Mouse (Mus musculus) kidney, embryonic 16.5 days (tissue): ENCODE data around the gene Tdrd7. TPM values are rescaled to one million over a fixed set of nuclear protein-coding genes. Genes with fewer than 3 reads are reported as not detected.

Source experiments
- ATAC-seq: fragments of 200-750 bp; cut with Nextera tagmentation; 2 replicates; pipeline ENCODE4 v1.8.0; 2017; ENCODE audit warnings: moderate TSS enrichment; ENCODE audit not compliant: low FRiP score, low TSS enrichment
- H3K27ac ChIP-seq: fragments of 300-500 bp; sonication (generic); 2 replicates; pipeline ENCODE4 v1.5.1; 2014; ENCODE audit warnings: low read length
- H3K27me3 ChIP-seq: fragments of 300-500 bp; sonication (generic); 2 replicates; pipeline ENCODE4 v1.6.1; 2014; ENCODE audit warnings: low read length, control low read depth, mixed read lengths; ENCODE audit not compliant: insufficient read depth
- H3K36me3 ChIP-seq: fragments of 300-500 bp; sonication (generic); 2 replicates; pipeline ENCODE4 v1.6.1; 2014; ENCODE audit warnings: low read length, control low read depth, mixed read lengths; ENCODE audit not compliant: insufficient read depth
- H3K4me1 ChIP-seq: fragments of 300-500 bp; sonication (generic); 2 replicates; pipeline ENCODE4 v1.6.1; 2014; ENCODE audit warnings: low read length, control low read depth, mixed read lengths; ENCODE audit not compliant: insufficient read depth
- H3K4me2 ChIP-seq: fragments of 300-500 bp; sonication (generic); replicated peaks from 2 replicates; pipeline ENCODE4 v1.6.1; 2014; ENCODE audit warnings: low read depth, low read length
- H3K4me3 ChIP-seq: fragments of 300-500 bp; sonication (generic); 2 replicates; pipeline ENCODE4 v1.5.1; 2014; ENCODE audit warnings: mild to moderate bottlenecking, low read length
- H3K9ac ChIP-seq: fragments of 300-500 bp; sonication (generic); replicated peaks from 2 replicates; pipeline ENCODE4 v1.6.1; 2014; ENCODE audit warnings: low read length
- H3K9me3 ChIP-seq: fragments of 300-500 bp; sonication (generic); 2 replicates; pipeline ENCODE4 v1.6.1; 2016; ENCODE audit warnings: low read length, control low read depth
- WGBS: fragments of 180-500 bp; shearing (Covaris S2); extraction: QIAGEN DNeasy Blood & Tissue Kit; methylation state at CpG from one replicate; pipeline ENCODE4 v1.1.7; 2014; 5-methylcytosine and 5-hydroxymethylcytosine counted together
- polyA plus RNA-seq: library from polyadenylated mRNA; unstranded; fragments of >200 nt; fragmentation: Nextera tagmentation; extraction: Ambion mirVana; gene quantifications from 2 replicates; pipeline ENCODE4 v1.2.1, GENCODE M21; 2015

Gene Tdrd7
- 20.1 and 20.5 TPM in 2 replicates for polyA plus RNA-seq

GRCm38 (mm10) chr4:45964771-45965439, at the start of gene Tdrd7:
TSS of gene Tdrd7 (plus strand) at chr4:45965334.
- peak within 1 kb of the TSS; percentile 83 for H3K27ac ChIP-seq
- peak within 1 kb of the TSS; percentile 8; the same call in 1 of the 2 replicates for H3K4me3 ChIP-seq
- 56% methylated on average over 10 of the region's 10 CpGs for WGBS
- peak within 1 kb of the TSS; percentile 14; the same call in 1 of the 2 replicates for H3K9ac ChIP-seq
- H3K27me3 ChIP-seq, result no peaks in the 10 kb centered on the region
- peak; percentile 58 for ATAC-seq
- H3K4me2 ChIP-seq, result peak within 1 kb of the TSS; percentile 39
- H3K4me1 ChIP-seq, result peaks cover 39% of the 10 kb centered on the region
- no peaks in the 10 kb centered on the region for H3K36me3 ChIP-seq
- no peaks in the 10 kb centered on the region for H3K9me3 ChIP-seq

- H3K9me3 ChIP-seq, result 0 out of 2 replicates have a peak, but pooled peaks cover 3% of the 10 kb centered on the region
- no peaks in the 10 kb centered on the region for H3K4me1 ChIP-seq
- H3K27ac ChIP-seq, result no peak overlapping the region
- WGBS, result 71% methylated on average over 7 of the region's 7 CpGs
- no peak for ATAC-seq
- no peak overlapping the region for H3K4me2 ChIP-seq
- H3K27me3 ChIP-seq, result no peaks in the 10 kb centered on the region
- H3K9ac ChIP-seq, result no peak overlapping the region
- H3K4me3 ChIP-seq, result no peak overlapping the region
- H3K36me3 ChIP-seq, result no peaks in the 10 kb centered on the region
Measured at GRCm38 (mm10) chr4:45917091-45917490, 48.0 kb upstream of the Tdrd7 start.

- ATAC-seq, result peak; percentile 70
Measured at GRCm38 (mm10) chr4:45921663-45922435, 43.3 kb upstream of the Tdrd7 start.

GRCm38 (mm10) chr4:45924011-45924410, 41.1 kb upstream of the Tdrd7 start:
- Histone ChIP-seq H3K27me3 (no peaks in the 10 kb centered on the region), H3K9me3 (no peaks in the 10 kb centered on the region), H3K36me3 (no peaks in the 10 kb centered on the region), H3K9ac (no peak overlapping the region), H3K4me2 (no peak overlapping the region), H3K4me1 (no peaks in the 10 kb centered on the region), H3K4me3 (no peak overlapping the region), H3K27ac (no peak overlapping the region)
- ATAC-seq, result no peak
- 79% methylated on average over 4 of the region's 4 CpGs for WGBS

More at GRCm38 (mm10) chr4:45921663-45922435, 43.3 kb upstream of the Tdrd7 start:
- Histone ChIP-seq H3K4me3 (no peak overlapping the region), H3K9ac (no peak overlapping the region), H3K36me3 (no peaks in the 10 kb centered on the region), H3K27me3 (no peaks in the 10 kb centered on the region), H3K9me3 (no peaks in the 10 kb centered on the region), H3K4me2 (no peak overlapping the region), H3K4me1 (no peaks in the 10 kb centered on the region), H3K27ac (no peak overlapping the region)
- 58% methylated on average over 10 of the region's 10 CpGs for WGBS

GRCm38 (mm10) chr4:45928561-45928960, 36.6 kb upstream of the Tdrd7 start:
- no peaks in the 10 kb centered on the region for H3K4me1 ChIP-seq
- no peaks in the 10 kb centered on the region for H3K27me3 ChIP-seq
- H3K4me2 ChIP-seq, result no peak overlapping the region
- no peaks in the 10 kb centered on the region for H3K36me3 ChIP-seq
- ATAC-seq, result no peak
- H3K9ac ChIP-seq, result no peak overlapping the region
- H3K9me3 ChIP-seq, result no peaks in the 10 kb centered on the region
- WGBS, result 55% methylated on average over 4 of the region's 4 CpGs
- no peak overlapping the region for H3K4me3 ChIP-seq
- H3K27ac ChIP-seq, result no peak overlapping the region

GRCm38 (mm10) chr4:45941628-45942044, 23.5 kb upstream of the Tdrd7 start:
- Histone ChIP-seq H3K36me3 (no peaks in the 10 kb centered on the region), H3K9me3 (no peaks in the 10 kb centered on the region), H3K27ac (no peak overlapping the region), H3K27me3 (no peaks in the 10 kb centered on the region), H3K4me2 (no peak overlapping the region), H3K9ac (no peak overlapping the region), H3K4me1 (no peaks in the 10 kb centered on the region), H3K4me3 (no peak overlapping the region)
- peak; percentile 73; the same call in 1 of the 2 replicates for ATAC-seq
- WGBS, result 31% methylated on average over 13 of the region's 13 CpGs

GRCm38 (mm10) chr4:45947729-45948128, 17.4 kb upstream of the Tdrd7 start:
- Histone ChIP-seq H3K9ac (no peak overlapping the region), H3K36me3 (no peaks in the 10 kb centered on the region), H3K4me2 (no peak overlapping the region), H3K9me3 (no peaks in the 10 kb centered on the region), H3K4me3 (no peak overlapping the region), H3K27me3 (no peaks in the 10 kb centered on the region), H3K4me1 (no peaks in the 10 kb centered on the region), H3K27ac (no peak overlapping the region)
- 70% methylated on average over 8 of the region's 8 CpGs for WGBS
- ATAC-seq, result no peak

- Histone ChIP-seq H3K4me3 (no peak overlapping the region), H3K27ac (no peak overlapping the region), H3K9ac (no peak overlapping the region), H3K27me3 (no peaks in the 10 kb centered on the region), H3K4me1 (no peaks in the 10 kb centered on the region), H3K36me3 (no peaks in the 10 kb centered on the region), H3K9me3 (no peaks in the 10 kb centered on the region), H3K4me2 (no peak overlapping the region)
- ATAC-seq, result 0 out of 2 replicates have a peak, but pooled peaks have one; percentile 27
- 72% methylated on average over 7 of the region's 7 CpGs for WGBS
Measured at GRCm38 (mm10) chr4:45949109-45949848, 15.9 kb upstream of the Tdrd7 start.

GRCm38 (mm10) chr4:45951830-45952229, 13.3 kb upstream of the Tdrd7 start:
- WGBS, result 92% methylated on average over 9 of the region's 18 CpGs
- Histone ChIP-seq H3K36me3 (no peaks in the 10 kb centered on the region), H3K4me3 (no peak overlapping the region), H3K27me3 (no peaks in the 10 kb centered on the region), H3K4me2 (no peak overlapping the region), H3K27ac (no peak overlapping the region), H3K4me1 (no peaks in the 10 kb centered on the region), H3K9ac (no peak overlapping the region), H3K9me3 (no peaks in the 10 kb centered on the region)
- no peak for ATAC-seq
